Mouse (Mus musculus) lung, postnatal 36 days (tissue): ENCODE measurements around the gene Stac.

Experiments
- DNase-seq: peaks from one replicate; pipeline ENCODE4 v3.0.0; 2022; ENCODE audit warnings: mixed read lengths

The Stac gene

DNA sequence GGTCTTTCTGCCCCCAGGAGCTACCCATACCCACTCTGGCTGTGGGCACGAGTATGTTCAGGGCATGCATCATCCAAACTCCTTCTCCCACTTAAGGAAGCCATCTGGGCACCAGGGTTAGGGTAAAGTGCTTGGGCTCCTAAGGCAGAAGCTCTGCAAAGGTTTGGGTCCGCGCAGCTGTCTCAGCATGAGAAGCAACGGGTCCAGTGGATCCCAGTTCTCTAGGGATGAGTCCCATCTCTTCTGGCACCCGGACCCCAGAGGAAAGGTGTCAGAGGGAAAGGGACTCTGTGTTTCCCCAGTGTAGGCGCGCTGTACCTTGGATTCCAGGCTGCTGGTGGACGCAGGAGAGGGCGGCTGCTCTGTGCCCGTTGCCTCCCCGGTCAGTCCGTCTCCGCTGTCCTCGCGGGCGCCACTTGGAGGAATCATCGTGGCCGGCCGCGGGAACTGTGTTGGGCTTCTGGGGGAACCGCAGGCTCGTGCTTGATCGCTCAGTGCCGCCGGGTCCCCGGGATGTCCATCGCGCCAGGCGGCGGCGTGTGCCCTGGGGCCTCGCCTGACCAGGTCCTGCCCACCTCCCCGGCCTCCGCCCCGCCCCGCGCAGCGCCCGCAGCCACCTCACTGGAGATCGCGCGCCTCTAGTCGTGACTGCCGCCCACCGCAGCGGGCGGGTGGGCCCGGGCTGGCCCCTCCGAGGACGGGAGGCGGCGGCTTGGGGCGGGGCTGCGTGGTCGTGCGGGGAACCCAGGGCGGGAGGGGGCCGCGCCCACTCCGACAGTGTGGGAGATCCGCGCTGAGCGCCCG, at the start of gene Stac:
TSS of gene Stac (minus strand) at position 669 of the 804 bp plus-strand sequence.
- no peak for DNase-seq

DNA sequence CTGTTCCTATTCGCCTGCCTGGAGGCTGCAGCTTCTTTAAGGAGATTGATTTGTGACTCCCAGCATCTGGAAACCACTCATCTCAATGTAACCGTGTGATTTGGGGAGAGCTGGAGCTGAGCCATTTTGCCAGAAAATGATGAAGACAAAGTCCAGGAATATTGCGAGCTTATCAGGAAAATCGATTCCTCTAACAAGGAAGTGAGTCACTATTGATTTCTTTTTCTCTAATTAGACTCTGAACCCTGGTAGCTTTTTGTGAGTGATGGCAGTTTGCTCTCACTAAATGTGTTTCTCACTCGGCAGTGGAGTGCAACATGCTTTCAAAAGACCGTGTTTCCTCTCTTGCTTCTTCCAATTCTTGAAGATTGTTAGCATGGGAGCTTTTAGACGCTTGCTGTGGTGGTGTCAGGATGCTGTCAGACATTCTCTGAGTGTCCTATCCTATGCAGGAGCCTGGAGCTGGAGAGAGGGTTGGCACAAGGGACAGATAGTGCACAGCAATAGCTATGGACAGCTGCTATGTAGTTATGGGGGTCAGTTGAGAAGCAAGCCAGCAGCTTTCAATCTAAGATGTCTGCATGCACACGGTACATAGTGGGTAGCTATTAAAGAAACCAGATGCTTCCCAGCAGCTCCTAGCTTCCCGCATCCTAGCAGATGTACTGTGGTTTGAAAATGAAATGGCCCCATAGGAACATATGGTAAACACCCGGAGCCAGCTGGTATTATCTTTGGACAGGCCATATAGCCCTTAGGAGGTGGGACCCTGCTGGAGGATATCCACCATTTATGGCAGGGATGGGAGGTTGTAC, 49.5 kb upstream of the Stac start:
- DNase-seq: no peak

DNA sequence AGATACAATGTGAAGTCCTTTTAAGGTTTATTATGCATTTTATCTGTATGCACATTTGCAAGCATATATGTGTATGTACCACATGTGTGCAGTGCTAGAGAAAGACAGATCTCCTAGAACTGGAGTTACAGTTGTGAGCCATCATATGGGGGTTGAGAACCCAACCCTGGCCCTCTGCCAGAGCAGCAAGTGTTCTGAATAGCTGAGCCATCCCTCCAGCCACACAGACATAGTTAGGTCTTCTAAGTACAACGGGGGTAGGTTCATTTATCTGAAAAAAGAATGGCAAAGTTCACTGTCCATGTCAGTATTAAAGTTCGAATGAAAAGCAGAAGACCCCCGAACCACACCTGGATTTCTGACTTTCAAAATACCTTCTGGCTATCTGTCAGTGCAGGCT, 48.9 kb upstream of the Stac start:
- no peak for DNase-seq

DNA sequence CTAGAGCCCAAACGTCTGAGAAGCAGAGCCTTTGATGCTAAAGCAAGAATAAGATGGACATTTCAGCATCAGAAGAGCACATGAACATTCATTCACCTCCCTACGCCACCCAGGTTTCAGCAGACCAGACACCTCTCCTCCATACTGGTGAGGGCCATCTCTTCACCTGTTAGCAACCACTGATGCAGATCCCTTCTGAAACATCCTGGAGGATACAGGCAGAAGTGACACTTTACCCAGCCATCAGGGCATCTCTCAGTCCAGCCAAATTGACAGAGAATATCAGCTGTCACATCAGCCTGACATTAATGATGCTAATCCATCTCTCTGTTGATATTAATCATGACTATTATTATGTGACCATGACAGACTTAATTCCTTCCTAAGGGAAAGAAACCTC, 47.6 kb upstream of the Stac start:
- no peak for DNase-seq

DNA sequence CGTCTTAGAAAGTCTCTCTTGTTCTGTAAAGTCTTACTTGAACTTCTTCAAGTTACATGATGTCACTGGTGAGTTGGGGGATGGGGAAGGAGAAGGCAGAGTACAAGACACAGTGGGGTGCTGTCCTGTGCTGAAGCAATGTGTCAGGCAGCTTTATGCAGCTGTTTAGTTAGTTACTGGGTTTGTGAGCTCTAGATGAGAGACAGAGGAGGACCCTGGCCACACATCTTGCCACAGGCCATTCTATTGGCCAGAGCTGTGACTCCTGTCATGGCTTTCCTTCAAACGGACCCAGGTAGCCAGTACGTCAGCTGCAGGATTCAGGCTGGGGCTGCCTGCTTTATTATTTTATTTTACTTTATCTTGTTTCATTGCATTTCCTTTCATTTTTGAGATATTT, 45.8 kb upstream of the Stac start:
- no peak for DNase-seq

DNA sequence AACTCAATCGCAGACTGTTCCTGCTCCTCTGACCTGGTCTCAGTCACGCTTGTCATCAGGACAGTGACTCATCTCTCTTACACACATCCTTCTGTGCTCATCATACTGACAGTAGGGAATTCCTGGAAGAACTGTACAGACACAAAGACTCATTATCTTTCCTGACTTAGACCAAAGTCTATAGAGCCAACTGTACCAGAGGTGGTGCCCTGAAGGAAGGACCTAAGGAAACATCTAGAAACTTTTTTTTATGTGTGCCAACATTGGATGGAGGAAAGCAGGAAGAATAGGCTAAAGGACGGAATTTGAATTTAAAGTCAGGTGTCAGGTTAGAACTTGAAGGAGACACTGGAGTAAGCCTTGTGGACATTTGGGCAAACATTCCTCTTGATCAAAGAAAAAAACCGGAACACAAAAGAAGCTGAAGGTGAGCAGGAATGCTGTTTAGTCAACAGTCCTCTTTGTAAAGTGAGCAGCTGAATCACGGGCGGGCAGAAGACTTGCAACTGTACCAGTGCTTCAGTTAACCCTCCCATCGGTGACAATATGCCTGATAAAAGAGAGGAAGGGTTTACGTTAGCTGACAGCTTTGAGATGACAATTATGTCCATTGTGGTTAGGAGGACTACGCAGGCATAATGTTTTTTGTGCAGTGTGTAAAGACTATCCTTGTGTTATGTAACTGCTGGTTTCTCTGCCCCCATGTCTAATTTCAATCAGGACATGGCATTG, 42.0 kb upstream of the Stac start:
- no peak for DNase-seq

DNA sequence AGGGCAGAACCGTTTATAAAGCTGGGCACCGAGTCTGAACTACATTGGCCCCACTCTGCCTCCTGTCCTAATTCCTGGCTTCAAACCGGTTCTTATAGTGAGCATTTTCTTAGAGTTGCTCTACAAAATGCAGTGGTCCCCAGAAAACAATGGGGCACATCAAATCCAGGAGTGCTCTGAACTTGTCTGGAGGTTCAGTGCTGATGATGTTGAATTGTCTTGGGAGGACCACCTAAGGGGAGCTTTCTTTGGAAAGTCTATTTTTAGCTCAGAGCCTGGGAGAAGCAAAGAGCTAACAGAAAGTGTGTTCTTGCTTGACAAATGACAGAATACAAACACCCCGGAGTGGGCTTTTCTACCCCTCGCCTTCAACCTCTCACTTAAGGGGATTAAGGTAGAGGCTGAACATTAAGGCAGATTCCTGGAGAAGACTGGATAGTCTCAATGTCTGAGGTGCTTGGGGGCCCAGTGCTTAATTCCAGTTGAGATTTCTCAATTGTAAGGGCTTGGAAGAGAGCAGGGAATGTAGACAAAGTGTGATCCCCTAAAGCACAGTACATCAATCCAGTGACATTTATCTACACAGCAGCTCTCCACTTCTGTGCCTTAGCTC, 34.9 kb upstream of the Stac start:
- DNase-seq: no peak

DNA sequence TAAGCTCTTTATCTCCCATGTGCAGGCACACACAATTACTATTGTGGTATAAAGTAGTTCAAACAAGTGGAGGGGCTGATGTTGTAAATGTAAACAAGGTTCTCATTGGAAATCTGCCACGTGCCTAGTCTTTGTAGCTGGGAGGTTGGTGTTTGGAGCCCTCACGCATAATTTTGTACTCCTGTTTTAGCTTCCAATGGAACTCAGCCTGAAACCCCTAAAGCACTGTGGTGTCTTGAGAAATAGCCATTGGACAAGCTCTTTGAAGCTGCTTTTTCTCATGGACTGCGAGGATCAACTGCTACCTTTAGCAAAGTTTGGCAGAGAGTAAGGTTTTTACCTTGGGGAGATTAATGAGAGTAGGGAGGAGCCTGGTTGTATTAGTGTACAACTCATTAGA, 24.3 kb upstream of the Stac start:
- no peak for DNase-seq

DNA sequence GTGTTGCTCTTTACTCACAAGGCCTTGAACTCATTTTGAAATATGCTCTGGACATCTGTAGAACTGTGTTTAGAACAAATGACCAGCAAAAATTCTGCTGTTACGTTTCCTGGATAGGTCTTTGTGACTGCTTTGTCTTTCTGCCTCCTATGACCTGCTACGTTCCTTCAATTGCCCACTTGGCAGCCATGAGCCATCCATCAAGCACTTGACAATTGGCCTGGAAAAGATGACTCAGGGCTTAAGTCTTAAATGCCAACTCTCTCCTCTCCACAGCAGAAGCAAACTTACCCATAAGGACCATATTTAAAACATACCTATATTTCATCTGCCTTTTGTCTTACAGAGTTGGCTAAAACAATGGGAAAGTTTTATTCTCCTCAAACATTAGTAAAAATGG, 10.0 kb upstream of the Stac start:
- DNase-seq: no peak

DNA sequence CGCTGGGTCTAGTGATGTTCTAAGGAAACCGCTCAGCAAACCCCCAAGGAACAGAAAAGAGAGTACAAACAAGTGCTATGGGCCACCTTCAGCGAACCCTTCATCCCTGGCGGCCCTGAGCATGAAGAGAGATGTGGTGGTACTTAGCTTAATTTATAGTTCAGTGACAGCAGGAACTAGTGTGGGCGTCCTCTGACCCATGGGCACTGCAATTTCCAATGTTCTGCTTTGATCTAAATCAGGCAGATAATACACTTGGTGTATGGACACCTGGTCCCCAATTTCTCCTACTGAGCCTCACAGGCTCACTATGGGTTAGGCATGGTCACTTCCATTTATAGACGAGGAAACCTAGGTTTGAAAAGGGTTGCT, 322 bp upstream of the Stac start:
- no peak for DNase-seq

DNA sequence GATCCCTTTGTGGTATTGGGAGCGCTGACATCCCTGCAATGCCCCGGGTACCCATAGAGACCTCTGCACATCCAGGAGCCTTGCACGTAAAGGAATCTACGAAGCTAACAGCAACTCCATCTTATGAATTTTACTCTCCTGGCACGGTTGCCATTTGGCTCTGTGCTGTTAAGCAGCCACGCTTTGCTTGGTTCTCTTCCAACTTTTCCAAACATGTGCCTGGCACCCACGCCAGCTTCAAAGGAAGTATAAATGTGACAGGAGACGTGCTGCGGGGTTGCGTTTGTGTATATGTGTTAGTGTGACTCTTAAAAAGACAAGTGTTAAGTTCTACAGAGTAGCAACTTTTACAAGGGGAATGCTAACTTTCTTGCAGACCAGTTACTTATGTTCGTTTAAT, 1.0 kb downstream of the Stac start:
- no peak for DNase-seq

DNA sequence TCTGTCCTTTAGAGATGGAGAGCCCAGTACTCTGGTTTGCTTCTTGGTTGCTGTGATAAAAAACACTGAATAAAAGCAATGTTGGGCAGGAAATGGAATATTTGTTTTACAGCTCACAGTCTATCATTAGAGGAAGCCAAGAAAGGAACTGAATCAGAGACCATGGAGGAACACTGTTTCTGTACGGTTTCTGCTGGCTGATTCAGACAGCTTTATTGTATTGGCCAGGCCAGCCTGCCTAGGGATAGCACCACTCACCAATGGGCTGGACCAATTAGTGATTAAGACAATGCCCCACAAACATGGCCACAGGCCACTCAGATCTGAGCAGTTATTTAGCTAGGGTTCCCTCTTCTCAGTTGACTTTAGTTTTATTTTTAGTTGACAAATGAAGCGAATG, 6.0 kb downstream of the Stac start:
- DNase-seq: no peak

DNA sequence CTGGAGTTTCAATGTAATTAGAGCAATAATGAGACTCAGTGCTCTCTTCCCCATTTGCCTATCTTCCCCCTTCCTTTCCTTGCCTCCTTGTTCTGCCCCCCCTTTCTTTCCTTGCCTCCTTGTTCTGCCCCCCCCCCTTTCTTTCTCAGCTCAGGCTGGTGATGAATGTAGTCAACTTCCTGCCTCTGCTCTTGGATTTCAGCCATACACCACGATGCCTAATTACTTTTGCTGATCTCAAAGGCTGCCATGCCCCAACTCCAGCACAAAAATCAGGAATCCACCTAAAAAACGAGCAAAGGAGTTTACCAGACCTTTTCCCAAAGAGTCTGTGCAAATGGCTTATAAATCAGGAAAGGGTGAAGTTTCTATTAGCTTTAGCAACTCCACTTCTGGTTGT, 10.6 kb downstream of the Stac start:
- no peak for DNase-seq

DNA sequence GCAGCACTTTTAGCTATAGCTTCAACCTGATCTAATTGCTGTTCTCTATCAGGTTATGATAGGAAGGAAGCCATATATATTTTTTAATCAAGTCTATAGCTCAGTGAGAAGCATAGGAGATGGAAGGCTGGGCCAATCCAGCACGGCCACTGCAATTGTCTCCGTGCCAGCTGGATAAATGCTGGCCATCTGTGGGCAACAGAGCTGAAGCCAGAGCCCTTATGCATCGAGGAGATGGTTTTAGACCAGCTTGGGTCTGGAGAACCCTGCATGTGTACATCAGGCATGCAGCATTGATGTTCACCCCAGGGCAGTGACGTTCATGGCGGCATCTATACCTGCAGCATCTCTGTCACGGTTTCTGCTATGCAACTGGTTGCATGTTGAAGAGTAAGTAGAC, 20.3 kb downstream of the Stac start:
- no peak for DNase-seq

DNA sequence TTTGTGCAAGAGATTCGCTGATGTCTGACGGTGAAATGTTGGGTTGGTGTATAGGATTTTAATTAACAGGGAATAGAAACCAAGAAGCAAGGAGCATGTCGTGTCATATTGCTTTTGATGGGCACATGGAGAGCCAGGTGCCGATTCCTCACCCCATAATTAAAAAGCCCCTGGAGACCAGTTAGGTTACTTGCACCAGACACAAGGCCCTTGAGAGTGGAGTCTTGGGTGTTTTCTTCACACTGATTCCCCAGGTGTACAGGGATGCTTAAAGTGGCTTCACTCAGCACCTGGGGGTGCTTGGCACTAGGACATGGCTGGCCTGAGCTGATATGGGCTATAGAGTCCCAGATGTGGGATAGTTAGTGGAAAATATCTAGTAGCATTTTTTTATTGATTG, 35.1 kb downstream of the Stac start:
- DNase-seq: no peak

DNA sequence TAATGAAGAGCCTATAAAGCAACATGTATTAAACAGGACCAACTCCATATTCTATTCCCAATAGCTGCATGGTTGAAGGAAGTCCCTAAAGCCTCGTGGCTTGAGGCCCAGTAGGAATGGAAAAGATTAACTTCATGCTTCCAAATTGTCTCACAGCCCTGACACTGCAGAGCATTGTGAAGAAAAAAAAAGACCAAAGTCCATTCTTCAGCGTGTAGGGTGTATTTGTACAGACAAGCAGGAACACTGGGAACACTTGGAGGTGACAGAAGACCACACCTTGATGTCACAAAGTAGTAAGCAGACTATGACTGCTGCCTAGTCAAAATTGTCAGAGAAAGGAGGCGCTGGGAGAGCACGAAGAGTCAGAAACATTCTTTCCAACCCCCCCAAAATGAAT, 45.9 kb downstream of the Stac start:
- no peak for DNase-seq

DNA sequence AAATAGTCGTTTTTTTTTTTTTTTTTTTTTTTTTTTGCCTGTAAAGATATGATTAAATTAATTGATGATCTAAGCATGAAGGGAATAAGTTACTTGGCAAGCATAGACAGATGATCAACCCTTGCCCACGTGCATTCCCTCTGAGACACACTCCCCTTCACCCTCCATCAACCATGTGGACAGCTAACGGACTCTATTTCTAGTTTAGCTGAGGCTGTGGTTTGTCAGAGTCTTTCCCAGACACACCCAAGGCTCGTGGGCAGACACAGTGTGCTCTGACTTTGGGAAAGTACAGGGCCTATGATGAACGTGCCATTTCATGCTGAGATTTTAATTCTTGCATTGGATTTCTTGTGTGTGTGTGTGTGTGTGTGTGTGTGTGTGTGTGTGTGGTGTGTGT, 46.8 kb downstream of the Stac start:
- DNase-seq: no peak

DNA sequence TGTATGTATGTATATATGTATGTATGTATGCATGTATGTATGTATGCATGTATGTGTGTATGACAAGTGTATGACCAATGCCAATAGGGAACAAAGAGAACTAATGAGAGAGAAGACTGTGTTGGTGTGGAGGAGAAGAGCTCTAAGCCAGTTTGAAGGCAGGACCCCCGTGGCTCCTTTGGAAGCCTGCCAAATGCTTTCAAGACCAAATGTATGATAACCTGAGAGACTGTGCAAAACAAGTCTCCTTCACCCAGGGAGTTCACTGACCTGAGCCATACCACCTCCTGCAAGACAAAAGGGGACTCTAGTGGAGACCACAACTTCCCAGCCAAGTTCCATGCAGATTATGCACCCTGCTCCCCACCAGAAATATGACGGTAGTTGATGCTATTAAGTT, 52.5 kb downstream of the Stac start:
- no peak for DNase-seq

DNA sequence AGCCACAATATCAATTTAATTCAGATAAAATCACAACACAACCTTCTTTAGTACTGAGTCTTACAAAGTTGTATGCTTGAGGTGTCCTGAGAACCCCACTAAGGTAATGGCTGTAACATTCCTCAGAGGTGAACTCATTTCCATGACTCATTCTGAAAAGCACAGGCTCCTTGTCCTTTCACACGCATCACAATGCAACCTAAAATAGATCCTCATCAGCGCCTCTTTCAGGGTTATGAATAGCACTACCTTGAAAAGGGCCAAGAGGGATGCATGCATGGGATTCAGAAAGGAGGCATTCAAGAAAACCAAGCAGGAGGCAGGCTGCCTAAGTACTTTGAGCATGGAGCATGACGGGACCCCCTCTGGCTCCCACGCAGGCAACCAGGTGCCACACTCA, 57.3 kb downstream of the Stac start:
- DNase-seq: no peak

DNA sequence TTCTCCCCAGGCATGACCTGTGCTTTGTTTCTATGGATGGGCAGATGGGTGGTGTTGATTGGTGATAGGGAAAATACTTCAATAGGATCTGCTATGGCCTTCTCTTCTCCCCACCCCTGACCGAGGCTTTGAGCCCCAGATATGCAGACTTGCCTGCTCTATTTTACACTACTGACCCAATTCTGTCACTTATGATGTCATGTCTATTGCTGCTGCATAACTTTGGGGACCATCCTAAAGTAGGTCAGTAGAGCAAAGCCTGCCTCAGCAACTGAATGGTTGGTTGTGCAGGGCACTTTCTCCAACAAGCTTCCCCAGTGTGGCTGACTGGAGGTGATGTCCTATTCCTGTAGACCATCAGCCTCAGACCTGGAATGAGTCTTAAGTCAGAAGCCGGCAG, 69.0 kb downstream of the Stac start:
- no peak for DNase-seq

DNA sequence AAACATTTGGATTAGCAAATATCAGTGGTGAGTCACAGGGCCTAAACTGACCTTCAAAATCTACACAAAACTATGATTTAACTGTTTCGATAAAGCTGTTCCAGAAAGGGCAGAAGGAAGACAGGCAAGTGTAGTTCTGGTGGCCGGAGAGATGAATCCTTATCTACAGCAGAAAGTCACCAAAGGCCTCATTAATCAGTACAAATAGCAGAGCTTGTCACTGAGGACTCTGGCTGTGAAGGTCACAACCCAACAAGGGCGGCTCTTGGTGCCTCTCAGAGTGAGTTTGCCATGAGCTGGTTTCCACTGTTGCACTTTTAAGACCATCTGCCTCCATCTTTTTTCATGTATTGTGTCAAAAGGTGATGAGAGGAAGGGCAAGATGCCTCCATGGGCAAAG, 78.8 kb downstream of the Stac start:
- DNase-seq: no peak

DNA sequence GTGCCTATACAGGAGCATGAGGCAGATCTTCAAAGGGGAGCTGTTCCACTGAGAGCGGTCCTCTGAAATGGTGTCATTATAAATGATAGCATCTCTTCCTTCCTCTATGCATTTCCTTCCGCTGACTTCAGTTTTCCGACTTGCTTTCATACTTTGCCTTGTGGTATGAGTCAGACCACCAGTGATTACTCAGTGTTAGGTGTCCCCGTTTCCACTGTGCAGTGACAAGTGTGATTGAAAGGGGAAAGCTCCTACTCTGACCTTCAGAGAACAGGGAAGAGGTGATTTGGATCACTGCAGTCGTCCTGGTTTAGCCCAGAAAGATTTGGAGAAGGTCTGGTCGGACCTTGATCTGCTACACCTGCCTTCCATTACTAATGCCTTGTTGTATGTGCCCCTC, 81.4 kb downstream of the Stac start:
- DNase-seq: no peak

DNA sequence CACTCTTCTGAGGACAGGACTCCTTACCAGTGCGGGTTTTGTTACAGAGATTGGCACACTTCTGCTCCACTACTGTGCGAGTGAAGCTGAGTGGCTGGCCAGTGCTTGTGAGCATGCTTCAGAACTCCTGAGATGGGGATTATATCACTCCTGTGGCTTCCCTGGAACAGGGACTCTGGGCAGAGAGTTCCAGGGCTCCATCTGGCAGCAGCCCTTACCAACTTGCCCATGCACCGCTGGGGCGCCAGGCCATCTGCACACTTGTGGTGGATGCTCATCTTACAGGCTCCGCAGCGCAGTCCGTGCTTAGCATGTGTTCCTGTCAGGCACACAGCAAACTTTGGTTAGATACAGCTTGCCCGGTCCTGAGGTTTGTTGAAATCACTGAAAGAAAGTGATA, 83.5 kb downstream of the Stac start:
- DNase-seq: no peak

DNA sequence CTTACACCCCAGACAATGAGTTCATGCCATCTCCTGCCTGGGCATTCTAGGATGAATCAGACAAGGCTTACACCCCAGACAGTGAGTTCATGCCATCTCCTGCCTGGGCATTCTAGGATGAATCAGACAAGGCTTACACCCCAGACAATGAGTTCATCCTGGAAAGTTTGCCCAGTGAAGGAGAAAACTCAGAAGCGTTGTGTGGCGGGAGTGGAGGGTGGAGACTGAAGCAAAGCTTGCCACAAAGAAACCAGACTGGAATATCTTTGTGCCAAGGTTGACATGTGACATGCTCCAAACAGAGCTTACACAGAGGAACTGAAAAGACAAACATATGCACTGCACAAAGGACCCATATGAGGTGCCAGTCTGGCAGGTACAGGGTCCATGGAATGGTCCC, 102.6 kb downstream of the Stac start:
- DNase-seq: no peak
